Mouse (Mus musculus): ENCODE results near the gene Plxnd1.

Plxnd1 gene

DNA sequence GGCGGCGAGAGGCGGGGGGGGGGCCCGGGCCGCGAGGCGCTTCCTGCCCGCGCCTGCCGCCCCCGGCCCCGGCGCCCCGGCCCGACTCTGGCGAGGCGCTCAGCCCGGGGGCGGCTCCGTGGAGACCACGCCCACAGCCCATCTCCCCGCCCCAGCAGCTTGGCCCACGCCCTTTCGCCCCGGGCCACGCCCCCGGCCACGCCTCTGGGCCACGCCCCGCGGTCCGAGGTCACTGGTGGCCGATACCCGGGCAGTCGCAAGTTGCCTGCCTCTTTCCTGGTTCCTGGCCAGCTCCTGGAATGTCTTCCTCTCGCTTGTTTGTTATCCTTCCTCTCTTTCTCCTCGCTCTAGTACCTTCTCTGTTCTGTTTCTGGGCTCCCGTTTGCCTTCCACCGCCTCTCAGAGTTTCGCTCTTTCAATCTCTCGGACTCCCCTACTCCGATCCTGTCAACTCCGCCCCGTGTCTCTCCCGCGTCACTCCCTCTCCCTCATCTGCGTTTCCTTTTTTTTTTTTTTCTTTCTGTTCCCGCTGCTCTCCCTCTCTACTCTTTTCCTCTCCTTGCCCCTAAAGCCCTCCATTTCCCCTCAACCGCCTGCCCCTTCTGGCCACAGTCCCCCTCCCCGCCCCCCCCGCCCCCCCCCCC lies at the start of gene Plxnd1:
TSS of gene Plxnd1 (minus strand) at position 129 of the 644 bp plus-strand sequence.
- DNase-seq: peak; percentile 97

DNA sequence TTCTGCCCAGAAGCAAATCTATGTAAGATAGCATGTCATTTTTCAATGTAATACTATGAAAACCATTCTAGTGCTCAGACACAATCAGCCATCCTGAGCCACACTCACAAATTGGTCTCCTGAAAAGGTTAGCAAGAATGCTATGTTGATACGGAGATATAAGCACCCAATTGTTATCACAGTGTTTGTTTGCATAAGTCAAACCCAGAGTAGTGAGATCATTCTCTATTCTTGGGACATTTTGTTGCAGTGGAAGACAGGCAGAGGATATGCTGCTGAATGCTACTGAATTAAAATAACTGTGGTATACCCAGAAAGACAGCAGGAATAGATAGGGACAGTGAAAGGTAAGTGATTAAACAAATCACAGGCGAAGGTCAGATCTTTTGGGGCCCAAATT lies 49.2 kb upstream of the Plxnd1 start:
- DNase-seq: no peak

DNA sequence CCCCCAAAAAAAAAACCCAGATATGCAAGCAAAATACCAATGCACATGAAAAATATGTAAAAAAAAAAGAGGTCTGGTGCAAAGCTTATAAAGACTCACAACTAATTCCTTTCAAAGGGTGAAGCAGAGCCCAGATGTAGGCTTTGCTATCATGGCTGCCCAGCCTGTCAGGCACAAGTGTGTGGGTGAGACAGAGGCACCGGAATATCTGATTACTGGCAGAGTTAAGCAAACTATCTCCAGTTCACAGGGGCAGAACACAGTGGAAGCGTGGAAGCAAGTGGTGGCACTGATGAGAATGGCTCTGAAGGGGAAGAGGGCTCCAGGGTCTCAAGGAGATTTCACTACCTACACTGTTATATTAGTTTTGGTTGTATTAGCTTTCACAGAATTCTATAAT lies 43.4 kb upstream of the Plxnd1 start:
- DNase-seq: no peak

DNA sequence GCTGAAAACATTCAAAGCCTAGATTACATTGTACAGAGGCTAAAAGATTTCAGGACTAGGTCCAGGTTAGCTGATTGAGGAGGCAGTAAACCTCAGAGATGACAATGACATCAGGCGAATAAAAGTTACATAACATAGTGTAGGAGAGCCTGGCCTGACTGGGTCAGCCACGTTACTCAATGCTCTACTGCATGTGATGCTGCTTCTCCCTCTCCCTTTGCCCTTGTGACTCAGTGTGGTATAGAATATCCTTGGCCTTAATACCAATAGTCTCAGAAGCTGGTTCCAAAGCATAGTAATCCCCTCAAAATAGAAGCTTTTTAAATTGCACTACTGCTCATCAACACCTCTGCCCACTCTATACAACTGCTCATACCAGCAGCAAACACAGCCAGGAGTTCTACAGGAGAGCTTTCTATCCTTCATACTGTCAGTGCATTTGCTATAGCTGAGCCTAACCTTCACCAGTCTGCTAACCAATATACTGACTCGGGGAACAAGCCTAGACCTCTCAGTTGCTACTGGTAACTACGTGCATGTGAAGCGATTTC lies 42.6 kb upstream of the Plxnd1 start:
- no peak for DNase-seq

DNA sequence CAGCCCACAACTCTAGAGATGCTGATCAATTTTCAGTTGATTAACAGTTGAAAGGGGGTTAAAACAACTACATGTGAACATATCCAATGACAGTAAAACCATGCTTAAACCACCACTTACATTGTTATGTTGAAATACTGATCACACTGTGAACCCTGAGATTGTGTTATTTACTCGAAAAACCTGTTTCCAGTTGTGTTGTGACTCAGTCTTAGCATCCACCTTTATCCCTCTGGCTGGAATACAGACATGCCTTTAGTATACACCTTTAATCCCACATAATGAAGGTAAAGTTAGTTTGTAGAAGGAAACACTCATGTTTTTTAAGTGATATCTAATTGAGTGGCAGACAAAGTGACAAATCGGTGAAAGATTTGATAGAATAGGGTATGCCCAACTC lies 41.8 kb upstream of the Plxnd1 start:
- no peak for DNase-seq

DNA sequence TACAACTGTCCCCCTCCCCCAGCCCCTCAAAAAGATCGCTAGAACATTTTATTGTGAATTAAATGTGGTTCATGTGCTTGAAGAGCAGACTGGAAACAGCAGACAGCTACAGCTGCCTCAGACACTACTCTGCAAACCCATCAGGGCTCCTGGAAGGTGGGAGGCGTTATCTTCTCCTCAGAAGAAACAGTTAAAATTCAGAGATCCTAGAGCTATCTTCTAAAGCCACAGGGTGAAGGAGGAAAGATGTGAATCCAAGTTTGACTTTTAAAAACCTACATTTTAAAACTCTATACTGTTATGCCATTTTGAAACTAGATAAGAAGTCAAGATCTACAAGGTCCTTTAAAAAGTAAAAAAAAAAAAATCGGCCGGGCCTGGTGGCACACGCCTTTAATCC lies 36.2 kb upstream of the Plxnd1 start:
- no peak for DNase-seq

DNA sequence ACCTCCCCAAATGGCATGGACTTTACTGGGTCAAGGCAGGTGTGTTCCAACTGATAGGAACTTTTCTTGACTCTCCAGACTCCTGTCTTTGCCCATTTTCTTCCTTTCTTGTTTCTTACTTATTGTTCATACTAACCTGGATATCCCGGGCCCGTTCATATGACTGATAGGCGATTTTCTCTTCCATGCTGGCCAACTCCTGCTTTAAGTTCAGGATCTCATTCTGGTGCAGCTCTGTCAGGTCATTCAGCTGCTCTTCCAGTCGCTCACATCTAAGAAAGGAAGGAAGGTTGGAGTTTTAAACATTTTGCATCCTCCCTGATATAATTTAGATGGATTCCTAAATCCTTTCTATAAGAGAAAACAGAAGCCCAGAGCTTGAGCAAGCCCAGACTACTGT lies 29.9 kb upstream of the Plxnd1 start:
- DNase-seq: no peak

DNA sequence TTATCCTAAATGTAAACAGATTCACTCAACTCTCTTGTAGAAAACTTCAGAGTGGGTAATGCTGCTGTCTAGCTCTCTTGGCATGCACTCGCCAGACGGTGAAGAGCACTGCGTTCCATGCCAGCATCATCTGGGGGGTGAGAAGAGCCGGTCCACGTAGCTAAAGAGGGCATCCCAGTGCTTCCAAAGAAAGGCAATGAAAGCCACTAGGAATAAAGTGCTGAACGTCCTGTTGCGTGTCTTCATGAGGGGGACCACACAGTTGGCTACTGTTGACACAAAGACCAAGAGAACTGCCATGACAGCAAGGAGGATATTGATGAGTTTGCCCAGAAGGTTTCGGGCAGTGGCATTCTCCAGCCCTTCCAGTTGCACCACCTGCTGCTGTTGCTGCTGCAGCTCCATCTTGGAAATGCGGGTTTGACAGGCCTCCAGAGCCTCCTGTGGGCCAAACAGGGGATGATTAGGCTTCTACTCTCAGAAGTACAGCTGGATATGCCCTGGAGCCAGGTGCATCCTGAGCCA lies 27.2 kb upstream of the Plxnd1 start:
- DNase-seq: no peak

DNA sequence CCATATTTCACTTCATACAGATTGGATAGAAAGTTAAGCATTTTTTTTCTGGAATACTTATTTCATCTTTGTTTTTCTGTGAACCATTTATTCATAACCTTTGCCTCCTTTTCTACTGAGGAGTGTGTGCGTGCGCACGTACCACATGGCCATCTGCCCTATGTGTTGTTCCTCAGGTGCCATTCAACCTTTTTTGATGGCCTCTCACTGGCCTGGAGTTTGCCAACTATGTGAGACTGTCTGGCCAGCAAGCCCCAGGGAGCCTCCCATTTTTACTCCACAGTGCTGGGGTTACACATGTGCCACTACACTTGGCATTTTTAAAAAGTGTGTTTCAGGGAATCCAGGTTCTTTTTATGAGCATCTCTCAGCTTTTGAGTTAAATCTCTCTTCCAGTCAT lies 21.1 kb upstream of the Plxnd1 start:
- no peak for DNase-seq

DNA sequence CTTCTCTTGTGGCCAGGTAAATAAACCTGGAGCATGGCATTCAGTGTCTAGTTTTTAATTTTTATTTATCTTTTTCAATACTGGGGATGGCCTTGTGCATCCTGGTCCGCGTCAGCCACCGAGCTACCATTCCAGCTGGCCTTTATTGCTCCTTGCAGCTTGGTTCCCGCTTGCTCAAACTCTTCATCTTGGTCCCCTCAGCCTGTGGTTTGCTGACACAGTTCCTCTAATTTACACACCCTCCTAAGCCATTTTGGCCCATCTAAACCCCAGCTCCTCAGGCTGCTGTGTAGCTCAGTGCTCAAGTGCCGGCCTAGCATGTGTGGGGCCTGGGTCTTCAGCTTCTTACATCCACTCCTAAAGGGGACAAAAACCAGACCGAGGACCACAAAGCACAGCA lies 19.3 kb upstream of the Plxnd1 start:
- DNase-seq: no peak

DNA sequence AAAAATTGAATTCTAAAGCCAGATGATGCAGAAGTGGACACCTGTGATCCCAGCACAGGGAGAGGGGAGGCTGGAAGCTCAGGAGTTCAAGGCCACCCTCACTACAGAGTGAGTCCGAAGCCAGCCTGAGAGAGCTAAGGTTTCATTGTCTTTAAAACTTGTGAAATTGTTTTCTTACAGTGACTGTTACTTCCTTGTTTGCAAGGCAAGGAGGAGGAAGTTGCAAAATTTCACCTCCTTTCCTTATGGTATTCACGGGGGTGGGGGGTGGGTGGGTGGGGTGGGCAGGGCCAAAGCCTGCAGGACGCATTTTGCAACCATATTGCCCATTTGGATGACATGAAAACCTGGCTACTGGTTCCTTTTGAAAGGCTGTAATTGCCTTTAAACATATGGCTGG lies 18.9 kb upstream of the Plxnd1 start:
- no peak for DNase-seq

DNA sequence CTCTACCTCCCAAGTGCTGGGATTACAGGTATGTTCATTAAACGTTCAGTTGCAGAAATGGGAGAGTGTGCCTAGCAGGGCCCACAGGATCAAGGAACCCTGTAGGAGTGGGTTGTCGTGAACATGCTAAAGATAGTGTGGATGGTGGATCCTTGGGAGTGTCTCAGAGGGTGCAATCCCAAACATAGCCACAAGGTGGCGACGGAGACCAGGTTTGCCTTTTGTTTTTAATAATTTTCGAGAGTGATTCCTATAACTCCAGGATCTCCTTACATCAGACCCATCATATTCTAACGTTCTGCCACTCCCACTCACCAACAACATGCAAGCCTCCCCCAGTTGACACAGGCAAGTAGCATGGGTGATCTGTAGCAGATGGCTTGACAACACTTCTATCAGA lies 15.7 kb upstream of the Plxnd1 start:
- DNase-seq: peak; percentile 89

DNA sequence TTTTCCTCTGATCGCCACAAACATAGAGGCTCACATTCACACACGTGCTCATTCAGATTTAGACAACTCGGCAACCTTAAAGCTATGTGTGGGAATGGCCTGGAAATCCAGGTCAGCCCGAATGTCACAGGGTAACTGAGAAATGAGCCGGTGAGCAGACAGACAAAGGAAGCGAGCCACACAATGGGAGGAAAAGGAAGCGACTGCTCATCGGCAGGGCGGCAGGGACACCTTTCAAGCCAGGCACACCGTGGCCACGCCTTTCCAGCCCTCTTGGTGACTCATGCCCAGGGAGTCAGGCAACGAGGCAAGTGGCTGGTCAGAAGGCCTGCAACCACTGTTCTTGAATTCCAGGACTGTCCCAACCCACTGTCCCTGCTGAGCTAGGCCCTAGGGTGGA lies 14.6 kb upstream of the Plxnd1 start:
- DNase-seq: no peak

DNA sequence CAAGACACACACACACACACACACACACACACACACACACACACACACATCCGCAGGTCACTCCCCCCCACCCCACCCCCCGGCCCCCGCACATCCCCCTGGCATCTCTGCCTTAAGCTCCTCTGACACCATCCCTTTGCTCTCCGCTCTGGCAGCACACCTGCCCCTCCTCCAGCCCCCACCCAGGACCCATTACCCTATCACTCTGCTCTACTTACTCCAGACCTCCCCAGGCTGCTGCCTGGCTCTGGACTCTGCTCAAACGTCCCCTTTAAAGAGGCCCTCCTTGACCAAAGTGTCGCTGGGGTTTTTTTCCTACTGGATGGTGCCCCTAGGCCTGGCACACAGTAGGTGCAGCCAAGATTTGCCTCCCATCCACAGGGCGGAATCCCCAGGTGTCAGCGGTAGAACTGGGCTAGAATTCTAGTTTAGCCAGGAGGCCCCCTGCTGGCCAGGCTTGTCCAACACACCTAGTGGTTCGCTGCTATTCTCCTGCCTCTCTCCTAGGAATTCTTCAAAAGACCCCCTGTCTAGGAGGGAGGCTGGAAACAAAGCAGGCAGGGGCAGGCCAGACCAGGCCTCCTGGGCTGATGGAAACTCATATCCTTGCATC lies 12.9 kb upstream of the Plxnd1 start:
- peak; percentile 85 for DNase-seq

DNA sequence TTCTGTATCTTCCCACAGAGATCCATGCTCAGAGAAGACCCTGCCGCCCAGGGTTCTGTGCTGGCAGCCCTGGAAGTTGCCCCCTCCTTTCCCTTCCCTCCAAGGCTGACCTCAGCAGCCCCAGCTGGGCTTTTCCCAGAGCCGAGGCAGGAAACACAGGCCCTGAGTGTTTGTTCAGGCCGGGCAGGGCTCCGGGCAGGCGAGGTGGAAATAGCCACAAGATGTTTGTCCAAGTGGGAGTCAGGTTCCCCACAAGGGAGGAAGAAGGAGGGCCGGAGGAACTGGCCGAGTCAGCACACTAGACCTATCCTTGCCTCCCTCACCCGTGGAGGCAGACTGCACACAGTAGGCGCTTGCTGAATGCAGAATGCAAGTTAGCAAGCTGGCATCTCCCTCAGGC lies 11.9 kb upstream of the Plxnd1 start:
- DNase-seq: peak; percentile 77

DNA sequence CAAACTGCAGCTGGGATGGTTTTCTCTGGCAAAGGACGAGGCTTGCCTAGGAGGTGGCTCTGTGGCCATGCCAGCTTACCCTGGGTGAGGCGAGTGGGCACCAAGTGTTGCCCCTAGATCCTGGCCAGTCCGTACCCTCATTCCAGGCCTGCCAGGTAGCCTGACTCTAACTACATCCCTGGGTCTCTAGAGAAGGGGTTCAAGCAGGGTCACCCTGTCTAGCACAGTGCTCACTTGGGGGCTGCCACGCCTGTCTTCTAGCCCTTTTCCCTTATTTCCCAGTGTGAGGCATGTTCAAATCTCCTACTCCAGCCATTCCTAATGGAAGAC lies 11.1 kb upstream of the Plxnd1 start:
- no peak for DNase-seq

DNA sequence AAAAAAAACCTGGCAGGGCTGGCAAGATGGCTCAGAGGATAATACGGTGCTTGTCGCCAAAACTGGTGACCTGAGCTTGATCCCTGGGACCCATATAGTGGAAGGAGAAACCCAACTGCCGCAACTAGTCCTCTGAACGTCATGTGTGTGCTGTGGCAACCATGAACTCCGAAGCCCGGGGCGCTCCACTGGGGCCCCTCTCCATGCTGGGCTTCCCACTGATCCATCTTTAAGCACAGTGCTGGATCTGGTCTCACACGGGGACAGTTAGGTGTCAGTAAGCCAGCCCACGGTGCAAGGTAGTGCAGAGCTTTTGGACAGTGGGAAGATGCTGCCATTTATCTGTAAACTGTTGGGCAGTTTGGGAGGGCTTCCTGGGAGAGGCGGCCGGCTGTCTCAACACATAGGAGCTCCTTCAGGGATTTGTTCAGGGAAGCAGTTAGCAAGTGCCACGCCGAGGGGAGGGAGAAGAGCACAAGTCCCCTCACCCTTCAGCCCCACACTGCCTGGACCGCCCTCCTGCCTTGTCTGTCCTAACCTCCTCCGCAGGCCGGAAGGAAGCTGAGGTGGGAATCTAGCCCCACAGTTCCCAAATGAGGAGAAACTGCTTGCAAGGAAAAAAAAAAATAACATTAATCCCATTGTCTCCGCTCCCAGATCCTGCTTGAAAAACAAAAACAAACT lies 10.6 kb upstream of the Plxnd1 start:
- no peak for DNase-seq

DNA sequence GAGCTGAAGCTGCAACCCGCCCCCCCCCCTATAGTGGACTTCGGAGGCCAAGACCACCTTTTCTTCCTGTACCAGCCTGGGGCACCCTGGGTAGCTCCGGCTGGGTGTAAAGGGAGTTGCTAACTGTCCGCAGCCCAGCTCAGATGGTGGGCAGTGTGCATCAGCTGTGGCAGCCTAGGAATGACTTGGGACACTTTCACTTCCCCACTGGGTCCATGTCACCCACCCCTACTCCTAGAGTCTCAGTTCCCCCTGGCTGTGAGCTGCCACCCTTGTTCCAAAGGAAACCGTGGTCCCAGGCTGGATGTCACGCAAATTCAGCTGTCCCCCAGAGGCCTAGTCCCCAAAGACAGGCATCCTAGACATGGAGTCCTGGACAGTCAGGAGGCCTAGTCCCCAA lies 9.9 kb upstream of the Plxnd1 start:
- DNase-seq: no peak

DNA sequence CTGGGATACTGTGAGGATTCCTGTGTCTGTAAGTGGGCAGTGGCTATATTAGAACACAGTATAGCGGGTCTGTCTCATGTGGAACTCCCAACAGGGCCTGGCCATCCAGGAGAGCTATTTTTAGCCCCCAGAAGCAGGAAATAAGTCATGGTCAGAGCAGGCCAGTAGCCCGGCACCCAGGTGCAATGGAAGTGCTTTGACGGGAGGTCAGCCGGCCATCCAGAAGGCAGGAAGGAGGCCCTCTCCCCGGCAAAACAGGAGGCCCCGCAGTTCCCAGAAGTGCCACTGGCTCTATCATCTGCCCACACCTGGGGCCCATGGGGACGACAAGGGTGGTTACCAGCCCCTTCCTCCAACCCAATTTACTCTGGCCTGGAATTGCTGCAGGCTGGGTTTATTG lies 9.3 kb upstream of the Plxnd1 start:
- DNase-seq: no peak

DNA sequence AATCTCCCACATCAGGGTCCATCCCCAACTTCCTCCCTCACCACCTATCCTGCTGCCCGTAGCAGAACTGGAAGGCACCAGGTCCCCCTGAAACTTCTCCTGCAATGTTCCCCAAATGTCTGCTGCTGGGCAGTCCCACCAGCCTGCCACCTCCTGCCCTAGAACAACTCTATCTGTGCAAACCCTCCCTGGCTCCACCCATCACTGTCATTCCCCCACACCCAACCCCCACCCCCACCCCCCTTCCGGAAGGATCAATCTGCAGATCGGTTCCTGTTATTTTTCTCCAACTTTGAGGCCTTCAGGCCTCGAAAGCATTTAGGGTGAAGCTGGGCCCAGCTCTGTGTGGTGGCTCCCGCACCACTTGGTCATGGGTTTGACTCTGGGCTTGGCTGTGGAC lies 8.7 kb upstream of the Plxnd1 start:
- DNase-seq: no peak

DNA sequence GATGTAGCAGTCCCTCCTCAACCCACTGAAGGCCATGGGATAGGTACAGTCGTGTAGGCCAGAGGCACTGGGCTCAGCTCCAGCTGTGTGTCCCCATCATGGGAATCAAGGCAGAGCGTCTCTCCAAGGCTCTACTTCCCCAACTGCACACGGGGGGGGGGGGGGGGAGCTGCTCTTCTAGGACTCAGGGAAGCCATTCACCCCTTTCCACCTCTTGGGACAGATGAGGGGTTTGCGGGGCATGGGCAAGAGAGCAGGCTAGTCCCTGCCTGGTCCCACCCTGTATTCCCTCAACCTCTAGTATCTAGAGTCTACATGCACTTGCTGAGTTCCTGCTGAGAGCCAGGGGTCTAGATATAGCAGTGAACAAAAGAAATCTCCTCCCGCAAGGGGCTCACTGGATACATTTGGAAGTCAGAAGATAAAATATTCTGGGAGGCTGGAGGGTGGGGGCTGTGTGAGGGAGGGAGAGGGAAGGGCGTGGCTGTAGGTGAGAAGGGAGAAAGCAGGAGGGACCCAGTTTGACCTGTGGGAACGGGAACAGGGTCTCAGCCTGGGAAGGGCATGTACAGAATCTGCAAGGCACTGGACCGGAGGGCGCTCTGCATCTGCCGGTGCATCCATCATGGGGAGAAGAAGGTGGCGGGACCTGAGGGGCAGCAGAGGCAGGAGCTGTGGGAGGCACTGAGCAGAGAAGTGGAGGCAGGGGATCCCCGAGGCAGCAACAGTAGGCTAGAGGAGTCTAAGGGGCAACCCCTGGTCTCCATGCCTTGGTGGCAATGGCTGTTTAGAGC lies 7.7 kb upstream of the Plxnd1 start:
- no peak for DNase-seq

DNA sequence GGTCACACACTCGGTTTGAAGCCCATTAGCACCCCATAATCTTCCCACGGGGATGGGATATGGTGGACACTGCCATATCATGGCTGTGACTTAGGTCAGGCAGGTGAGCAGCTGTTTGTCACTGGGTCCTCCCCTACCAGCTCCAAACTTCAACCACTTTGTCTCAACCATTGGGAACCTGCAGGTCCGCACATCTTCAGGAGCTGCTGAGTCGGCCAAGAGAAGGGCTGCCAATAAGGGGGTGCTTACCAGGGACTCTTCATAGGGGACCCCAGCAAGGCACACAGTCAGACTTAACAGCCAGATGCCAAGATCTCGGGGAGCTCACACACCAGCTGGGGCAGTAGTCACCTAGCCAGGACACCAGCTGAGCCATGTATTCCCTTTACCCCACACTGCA lies 6.0 kb upstream of the Plxnd1 start:
- DNase-seq: no peak

DNA sequence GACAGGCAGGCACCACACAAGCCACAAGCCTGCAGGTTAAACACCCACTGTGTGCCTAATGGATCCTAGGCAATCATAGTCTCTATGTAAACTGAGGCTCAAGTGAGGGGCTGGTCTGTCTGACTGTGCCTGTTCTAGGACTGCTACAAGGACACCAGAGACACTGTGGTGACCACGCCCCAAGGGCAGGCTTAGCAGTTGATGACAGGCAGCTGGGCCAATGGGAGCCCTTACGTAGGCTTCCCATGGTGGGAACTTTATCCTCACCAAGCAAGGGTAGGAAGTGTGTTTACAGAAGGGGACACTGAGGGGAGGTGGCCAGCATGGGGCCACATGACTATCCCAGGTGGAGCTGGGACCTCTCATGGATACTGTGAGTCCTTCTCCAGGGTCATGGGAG lies 4.4 kb upstream of the Plxnd1 start:
- no peak for DNase-seq
